Mouse (Mus musculus) frontal cortex, adult 2 months (tissue): ENCODE measurements at regions not wholly inside any gene's neighbourhood (a gene's known extent, or its start where the extent isn't known, plus 50 kb on each side); places are given as distances from the start of the nearest gene placed in this dataset.
"Not testable (repeated sequence)": the region's sequence is repeated elsewhere in the genome, so short reads cannot be mapped to it uniquely, and the experiment has no call there.

ENCODE experiments used
- DNase-seq, 2 experiments: peaks; one replicate each; pipeline ENCODE4 v3.0.0; 2022; ENCODE audit warnings: low spot score in 1 of 2; ENCODE audit errors: extremely low spot score in 1 of 2

GRCm38 (mm10) chr1:80969927-80970326 lies 106.8 kb upstream of the Nyap2 start:
- no peak for DNase-seq

- no peak for DNase-seq
Measured at GRCm38 (mm10) chr1:80969194-80969593, 107.6 kb upstream of the Nyap2 start.

- DNase-seq: no peak
Measured at GRCm38 (mm10) chr1:80965792-80966191, 111.0 kb upstream of the Nyap2 start.

- DNase-seq: peak; percentile 21 to 55
Measured at GRCm38 (mm10) chr1:80964376-80964775, 112.4 kb upstream of the Nyap2 start.

GRCm38 (mm10) chr1:80963838-80964237 lies 112.9 kb upstream of the Nyap2 start:
- DNase-seq: peak in 1 of 2 experiments; percentile 14

GRCm38 (mm10) chr1:80950406-80950805 lies 126.3 kb upstream of the Nyap2 start:
- no peak for DNase-seq

- not testable (repeated sequence) for DNase-seq
Measured at GRCm38 (mm10) chr1:80946049-80946448, 130.7 kb upstream of the Nyap2 start.

GRCm38 (mm10) chr1:80939372-80939771 lies 137.4 kb upstream of the Nyap2 start:
- DNase-seq: no peak

GRCm38 (mm10) chr1:80899281-80899680 lies 141.0 kb upstream of the Dock10 start:
- DNase-seq: no peak

GRCm38 (mm10) chr1:80874140-80874849 lies 116.0 kb upstream of the Dock10 start:
- DNase-seq: no peak

GRCm38 (mm10) chr1:80873596-80873995 lies 115.3 kb upstream of the Dock10 start:
- DNase-seq: no peak

- DNase-seq: no peak
Measured at GRCm38 (mm10) chr1:80868805-80869204, 110.5 kb upstream of the Dock10 start.

GRCm38 (mm10) chr1:80856981-80857380 lies 98.7 kb upstream of the Dock10 start:
- peak in 1 of 2 experiments; percentile 7 for DNase-seq

- DNase-seq: no peak
Measured at GRCm38 (mm10) chr1:80854945-80855656, 96.8 kb upstream of the Dock10 start.

GRCm38 (mm10) chr1:80854289-80854701 lies 96.0 kb upstream of the Dock10 start:
- peak; percentile 54 to 69 for DNase-seq

- peak; percentile 38 to 52 for DNase-seq
Measured at GRCm38 (mm10) chr1:80852761-80853160, 94.4 kb upstream of the Dock10 start.

GRCm38 (mm10) chr1:80830196-80830794 lies 72.0 kb upstream of the Dock10 start:
- peak in 1 of 2 experiments; percentile 82 for DNase-seq

GRCm38 (mm10) chr1:80826383-80826782 lies 68.1 kb upstream of the Dock10 start:
- DNase-seq: no peak

- peak; percentile 7 to 19 for DNase-seq
Measured at GRCm38 (mm10) chr1:80823953-80824352, 65.6 kb upstream of the Dock10 start.

GRCm38 (mm10) chr1:80822185-80822584 lies 63.9 kb upstream of the Dock10 start:
- no peak for DNase-seq

GRCm38 (mm10) chr1:80812906-80813305 lies 54.6 kb upstream of the Dock10 start:
- DNase-seq: no peak
